Mouse (Mus musculus): ENCODE measurements at regions not wholly inside any gene's neighbourhood (a gene's known extent, or its start where the extent isn't known, plus 50 kb on each side); places are given as distances from the start of the nearest gene placed in this dataset.

GRCm38 (mm10) chr1:147642822-147643221, 1148.3 kb downstream of the Brinp3 start:
- no peak for TF ChIP-seq MAX (IDR thresholded peaks at IDR 0.05; ENCODE audit: low read length)
- TF ChIP-seq CTCF (IDR thresholded peaks at IDR 0.05 in 2 of 3, conservative IDR thresholded peaks at IDR 0.05 in 1 of 3; ENCODE audit: control insufficient read depth in 1 of 3, insufficient read depth in 1 of 3, low read depth in 2 of 3, low read length in 3 of 3, poor library complexity in 1 of 3, severe bottlenecking in 1 of 3), result no peak
- no peak for TF ChIP-seq CHD1 (IDR thresholded peaks at IDR 0.05; ENCODE audit: low read depth, low read length)
- TF ChIP-seq POLR2A (IDR thresholded peaks at IDR 0.05; ENCODE audit: control insufficient read depth in 1 of 2, insufficient read depth in 1 of 2, low read depth in 1 of 2, low read length in 2 of 2, poor library complexity in 1 of 2), result no peak
- TF ChIP-seq ETS1 (IDR thresholded peaks at IDR 0.05; ENCODE audit: low read depth, low read length), result no peak
- peak; percentile 84 for TF ChIP-seq GATA1 (IDR thresholded peaks at IDR 0.05; ENCODE audit: low read depth, low read length)
- TF ChIP-seq CHD2 (IDR thresholded peaks at IDR 0.05; ENCODE audit: low read length), result no peak
- TF ChIP-seq USF1 (IDR thresholded peaks at IDR 0.05; ENCODE audit: low read depth, low read length), result no peak
